Mouse (Mus musculus) heart, postnatal 25 days (tissue): Measurements from ENCODE around the gene Gm49403. TPM values are rescaled to one million over a fixed set of nuclear protein-coding genes. Genes with fewer than 3 reads are reported as not detected.
A peak's percentile ranks its signal among the peaks of the same experiment; 100 is the strongest.

Experiments
- DNase-seq: peaks from one replicate; pipeline ENCODE4 v3.0.0; 2022; ENCODE audit warnings: low spot score
- intact Hi-C: fragments of 180-260 bp; cut with DNase I; formaldehyde crosslinking; loops from one replicate; pipeline ENCODE4 v1.15.1; 2025
- total RNA-seq, 2 experiments: library from RNA; stranded (reverse); gene quantifications; 2 replicates each; pipeline ENCODE4 v1.2.3; 2021

The Gm49403 gene
- total RNA-seq, 2 experiments from 2014 or later, result not detected

DNA sequence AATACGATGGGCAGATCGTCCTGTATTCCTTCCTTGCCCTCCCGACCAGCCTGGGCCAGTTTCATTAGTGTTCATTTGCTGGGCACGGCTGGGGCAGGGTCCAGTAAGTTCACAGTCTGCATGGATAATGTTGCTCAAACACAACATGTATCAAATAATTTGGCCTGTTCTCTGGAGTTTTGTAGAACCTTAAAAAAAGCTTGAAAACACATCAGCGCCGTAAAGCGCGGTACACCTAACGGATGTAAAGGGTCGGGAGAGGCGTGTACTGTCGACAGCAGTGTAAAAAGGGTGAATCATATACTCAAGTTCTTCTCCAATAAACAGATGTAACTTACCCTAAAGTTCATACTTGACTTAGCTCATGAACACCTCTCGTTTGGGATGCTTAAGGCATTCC, 14.8 kb downstream of the Gm49403 start:
- intact Hi-C loops, result loop anchor here (2.0 kb wide), 1 partner anchor 68 kb away; the partner anchor contains the start of gene Eef1g
- DNase-seq, result no peak

GRCm38 (mm10) chr19:8899079-8899478, 15.3 kb downstream of the Gm49403 start:
- DNase-seq, result no peak
- intact Hi-C loops, result loop anchor here (2.0 kb wide), 1 partner anchor 68 kb away; the partner anchor contains the start of gene Eef1g

GRCm38 (mm10) chr19:8903412-8903811, 19.7 kb downstream of the Gm49403 start:
- no peak for DNase-seq
- intact Hi-C loops, result no loop called here

- intact Hi-C loops, result no loop called here
- no peak for DNase-seq
These were observed 24.8 kb downstream of the Gm49403 start for GRCm38 (mm10) chr19:8908531-8908930.

- intact Hi-C loops, result loop anchor here (5.0 kb wide), 1 partner anchor 35 kb away; no protein-coding TSS in a partner anchor
- DNase-seq, result no peak
These were observed 28.1 kb downstream of the Gm49403 start for GRCm38 (mm10) chr19:8911810-8912209.

GRCm38 (mm10) chr19:8914212-8914611, 30.5 kb downstream of the Gm49403 start:
- DNase-seq, result no peak
- intact Hi-C loops, result loop anchor here (5.0 kb wide), 1 partner anchor 33 kb away; no protein-coding TSS in a partner anchor

DNA sequence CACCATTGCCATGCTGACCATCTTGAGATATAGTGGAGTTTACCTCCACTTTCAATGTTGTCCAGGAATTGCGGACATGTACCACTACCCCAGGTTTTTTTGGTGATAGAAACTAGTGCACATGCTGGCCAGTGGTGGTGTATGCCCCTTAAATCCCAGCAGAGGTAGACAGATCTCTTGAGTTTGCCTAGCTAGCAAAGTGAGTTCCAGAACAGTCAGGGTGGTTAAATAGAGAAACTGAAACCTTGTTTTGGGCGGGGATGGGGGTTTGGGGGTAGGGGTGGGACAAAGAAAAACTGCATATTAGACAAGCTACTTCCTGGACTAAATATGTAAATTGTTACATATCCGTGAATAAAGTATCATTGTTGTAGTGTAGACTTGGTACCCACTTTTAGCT, 35.3 kb downstream of the Gm49403 start:
- intact Hi-C loops, result loop anchor here (5.0 kb wide), 1 partner anchor 43 kb away; no protein-coding TSS in a partner anchor
- DNase-seq, result no peak

- intact Hi-C loops, result loop anchor here (2.0 to 5.0 kb wide), 2 partner anchors 21 to 43 kb away; partner anchors contain the start of gene Mta2
- DNase-seq, result no peak
These were observed 35.9 kb downstream of the Gm49403 start for GRCm38 (mm10) chr19:8919684-8920072.

DNA sequence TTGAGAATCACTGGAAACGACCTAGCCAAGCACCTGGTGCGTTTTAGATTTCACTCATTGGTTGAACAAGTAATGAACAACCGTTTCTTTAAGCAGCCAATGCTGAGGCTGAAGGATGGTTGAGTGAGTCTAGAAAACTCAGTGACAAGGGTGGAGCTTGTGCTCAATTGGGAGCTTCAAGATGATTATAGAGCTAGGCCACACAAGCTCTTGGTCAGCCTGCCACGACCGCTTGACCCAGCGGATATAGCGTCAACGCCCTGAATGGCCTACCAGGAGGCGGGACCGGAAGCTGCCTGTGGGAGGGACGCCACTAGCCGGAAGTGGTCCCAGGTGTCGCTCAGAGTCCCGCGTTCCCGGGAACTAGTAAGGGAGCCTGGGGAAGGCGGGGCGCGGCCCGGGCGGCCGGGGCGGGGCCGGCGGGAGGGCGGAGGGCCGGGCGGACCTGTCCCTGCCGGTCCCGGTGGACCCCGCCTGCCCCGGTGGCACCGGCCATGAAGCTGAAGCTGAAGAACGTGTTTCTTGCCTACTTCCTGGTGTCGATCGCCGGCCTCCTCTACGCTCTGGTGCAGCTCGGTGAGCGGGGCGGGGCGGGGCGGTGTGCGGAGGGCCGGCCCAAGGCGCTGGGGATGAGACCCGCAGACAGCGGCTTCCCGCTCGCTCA, 36.5 kb downstream of the Gm49403 start, which contains the start of gene B3gat3:
B3gat3 (plus strand) TSS at position 302 of the 664 bp plus-strand sequence.
- peak; percentile 94 for DNase-seq
- intact Hi-C loops, result loop anchor here (2.0 kb wide), 1 partner anchor 21 kb away; the partner anchor contains the start of gene Mta2

DNA sequence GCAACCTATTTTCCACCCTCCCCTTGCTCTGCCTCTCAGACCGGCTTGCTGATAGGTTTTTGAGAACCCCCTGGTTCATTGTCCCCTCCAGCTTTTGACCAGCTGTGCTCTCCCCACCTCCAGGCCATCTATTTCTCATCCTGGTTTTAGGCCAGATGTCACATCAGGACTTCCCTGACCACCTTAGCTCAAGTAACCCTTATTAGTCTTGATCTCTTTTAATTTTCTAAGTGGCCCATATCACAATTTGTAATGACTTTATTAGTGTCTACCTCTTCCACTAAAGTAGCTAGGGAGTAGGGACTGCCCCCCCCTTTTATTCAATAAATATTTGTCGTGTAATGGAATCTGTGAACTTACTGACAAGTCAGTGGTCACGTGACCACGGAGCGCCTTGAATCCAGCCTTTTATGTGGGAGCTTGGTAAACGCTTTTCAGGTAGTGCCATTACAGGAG, 37.1 kb downstream of the Gm49403 start:
- intact Hi-C loops, result loop anchor here (2.0 kb wide), 1 partner anchor 20 kb away; the partner anchor contains the start of gene Mta2
- DNase-seq, result no peak

DNA sequence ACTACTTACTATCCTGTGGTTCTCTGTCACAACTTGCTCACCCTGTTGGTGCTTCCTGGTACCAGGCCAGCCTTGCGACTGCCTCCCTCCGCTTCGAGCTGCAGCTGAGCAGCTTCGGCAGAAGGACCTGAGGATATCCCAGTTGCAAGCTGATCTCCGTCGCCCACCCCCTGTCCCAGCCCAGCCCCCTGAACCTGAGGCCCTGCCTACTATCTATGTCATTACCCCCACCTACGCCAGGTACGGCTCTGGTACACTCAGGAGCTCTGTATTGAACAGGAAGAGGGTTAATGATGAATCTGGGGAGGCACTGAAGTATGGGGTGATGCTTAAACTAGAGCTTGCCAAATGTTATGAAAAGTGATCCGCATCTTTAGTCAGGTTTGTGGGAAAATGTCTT, 38.0 kb downstream of the Gm49403 start:
- DNase-seq, result no peak
- intact Hi-C loops, result loop anchor here (2.0 kb wide), 1 partner anchor 19 kb away; the partner anchor contains the start of gene Mta2

- intact Hi-C loops, result no loop called here
- no peak for DNase-seq
These were observed 43.0 kb downstream of the Gm49403 start for GRCm38 (mm10) chr19:8926766-8927165.

DNA sequence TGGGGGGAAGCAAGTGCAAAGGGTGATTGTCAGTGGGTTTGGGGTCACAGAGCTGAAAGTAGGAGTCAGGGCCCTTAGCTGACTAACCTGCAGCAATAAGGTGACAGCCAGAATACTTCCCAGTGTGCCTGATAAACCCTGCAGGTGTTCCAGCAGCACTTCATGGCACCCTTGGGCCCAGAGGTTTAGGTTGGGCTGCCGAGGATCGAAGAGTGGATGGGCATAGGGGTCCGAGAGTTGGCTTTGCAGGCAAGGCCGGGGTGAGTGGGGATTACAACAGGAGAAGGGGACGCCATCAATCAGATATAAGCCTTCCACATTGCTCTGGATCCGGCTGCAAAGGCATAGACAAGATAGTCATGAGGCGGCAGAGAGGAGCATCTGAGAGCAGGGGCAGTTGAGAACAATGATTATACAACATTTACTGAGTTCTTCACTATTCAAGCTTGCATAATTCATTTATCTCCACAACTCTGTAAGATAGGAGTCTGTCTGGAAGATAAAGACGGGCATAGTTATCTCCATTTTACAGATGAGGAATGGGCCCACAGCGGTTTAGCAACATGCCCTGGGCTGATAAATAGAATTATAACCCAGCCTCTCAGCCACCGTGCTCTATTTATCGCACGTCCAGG, 44.3 kb downstream of the Gm49403 start:
- no peak for DNase-seq
- intact Hi-C loops, result loop anchor here (2.0 kb wide), 1 partner anchor 15 kb away; no protein-coding TSS in a partner anchor

GRCm38 (mm10) chr19:8928689-8929223, 45.0 kb downstream of the Gm49403 start:
- DNase-seq, result no peak
- intact Hi-C loops, result loop anchor here (2.0 kb wide), 1 partner anchor 14 kb away; no protein-coding TSS in a partner anchor

GRCm38 (mm10) chr19:8929224-8930088, 45.7 kb downstream of the Gm49403 start, which contains the start of the genes Rom1 and Eml3:
TSS of gene Rom1 (minus strand) at chr19:8929356.
TSS of gene Eml3 (plus strand) at chr19:8929552.
- intact Hi-C loops, result loop anchor here (2.0 kb wide), 1 partner anchor 13 kb away; no protein-coding TSS in a partner anchor
- peak; percentile 87 for DNase-seq

GRCm38 (mm10) chr19:8930117-8930516, 46.4 kb downstream of the Gm49403 start:
- intact Hi-C loops, result no loop called here
- DNase-seq, result no peak

DNA sequence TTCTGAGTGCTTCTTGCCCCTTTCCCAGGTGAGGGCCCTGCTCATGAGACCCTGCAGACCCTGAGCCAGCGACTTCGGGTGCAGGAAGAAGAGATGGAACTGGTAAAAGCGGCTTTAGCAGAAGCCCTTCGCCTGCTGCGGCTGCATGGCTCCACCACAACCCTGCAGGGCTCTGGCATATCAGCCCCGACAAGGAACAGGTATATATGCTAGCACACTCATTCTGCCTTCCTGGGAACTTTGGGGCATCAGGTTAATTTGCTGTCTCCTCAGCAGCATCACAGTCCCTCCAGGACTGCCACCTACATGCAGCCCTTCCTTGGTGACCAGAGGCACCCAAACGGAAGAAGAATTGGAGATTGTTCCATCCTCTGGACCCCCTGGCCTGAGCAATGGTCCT, 47.0 kb downstream of the Gm49403 start:
- no peak for DNase-seq
- intact Hi-C loops, result no loop called here

DNA sequence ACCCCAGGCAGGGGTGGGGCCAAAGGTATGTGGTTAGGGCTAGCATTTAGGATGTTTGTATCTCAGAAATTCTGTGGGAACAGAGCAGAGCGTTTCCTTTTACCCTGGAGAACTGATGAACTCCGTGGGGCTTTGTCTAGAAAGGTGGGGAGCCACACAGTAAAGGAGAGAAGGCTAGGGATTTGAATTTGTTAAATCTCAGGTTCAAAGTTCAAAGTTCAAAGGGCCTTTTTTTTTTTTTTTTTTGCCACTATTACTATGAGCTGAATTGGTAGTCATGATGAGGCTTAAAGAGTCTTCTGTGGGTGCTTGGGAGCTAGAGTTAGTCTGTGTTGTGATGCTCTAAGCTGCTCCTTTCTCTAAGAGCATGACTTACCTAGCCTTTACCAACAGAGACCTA, 53.0 kb downstream of the Gm49403 start:
- DNase-seq, result no peak
- intact Hi-C loops, result no loop called here
